Mouse (Mus musculus) kidney, postnatal 25 days (tissue): ENCODE data around the gene Etnk2.

Source experiments
- DNase-seq, 2 experiments: peaks; one replicate each; pipeline ENCODE4 v3.0.0; 2021; ENCODE audit warnings: mixed read lengths in 2 of 2

Gene Etnk2

DNA sequence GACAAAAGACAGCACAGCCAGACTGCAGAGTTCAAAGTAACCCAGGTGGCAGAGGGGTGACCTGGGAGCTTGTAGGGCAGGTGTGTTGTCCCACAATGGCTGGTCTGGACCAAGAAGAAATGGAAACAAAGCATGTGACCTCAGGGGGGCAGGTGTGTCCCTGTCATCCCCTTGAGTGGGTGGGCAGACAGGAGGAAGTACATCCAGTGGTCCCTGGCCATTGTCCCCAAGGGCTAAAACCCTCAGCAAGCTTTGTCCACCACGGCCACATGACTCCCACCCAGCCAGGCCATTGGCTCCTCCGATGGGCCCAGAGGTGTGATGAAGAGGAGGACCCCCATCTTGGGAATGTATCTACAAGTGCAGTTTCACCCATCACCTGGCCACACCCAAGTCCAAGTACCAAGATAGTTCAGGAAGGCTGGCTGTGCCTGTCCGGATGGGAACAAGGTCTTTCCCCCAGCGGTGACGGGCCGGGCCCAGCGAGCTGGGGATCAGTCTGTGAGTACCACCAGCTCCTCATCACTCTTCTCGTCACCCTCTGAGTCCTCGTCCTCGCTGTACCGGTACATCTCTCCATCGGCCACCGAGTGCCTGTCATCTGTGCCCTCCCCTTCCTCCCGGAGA lies 19.9 kb downstream of the Etnk2 start:
- no peak for DNase-seq

DNA sequence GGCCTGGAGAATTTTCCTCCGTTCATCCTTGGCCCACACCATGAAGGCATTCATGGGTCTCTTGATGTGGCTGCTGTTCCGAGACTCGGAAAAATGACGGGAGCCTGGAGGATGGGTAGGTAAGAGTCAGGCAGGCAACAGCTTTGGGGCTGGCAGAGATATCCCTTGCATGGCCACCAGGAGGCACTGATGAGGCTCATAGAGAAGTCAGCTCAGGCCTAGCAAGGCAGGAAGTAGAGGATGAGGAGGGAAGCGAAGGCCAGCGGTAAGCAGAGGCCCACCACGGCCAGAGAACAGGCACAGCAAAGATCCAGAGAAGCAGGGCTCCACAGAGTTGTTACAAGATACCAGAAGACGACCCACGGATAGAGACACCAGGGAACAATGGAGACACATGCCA lies 22.1 kb downstream of the Etnk2 start:
- DNase-seq, result peak; percentile 82

DNA sequence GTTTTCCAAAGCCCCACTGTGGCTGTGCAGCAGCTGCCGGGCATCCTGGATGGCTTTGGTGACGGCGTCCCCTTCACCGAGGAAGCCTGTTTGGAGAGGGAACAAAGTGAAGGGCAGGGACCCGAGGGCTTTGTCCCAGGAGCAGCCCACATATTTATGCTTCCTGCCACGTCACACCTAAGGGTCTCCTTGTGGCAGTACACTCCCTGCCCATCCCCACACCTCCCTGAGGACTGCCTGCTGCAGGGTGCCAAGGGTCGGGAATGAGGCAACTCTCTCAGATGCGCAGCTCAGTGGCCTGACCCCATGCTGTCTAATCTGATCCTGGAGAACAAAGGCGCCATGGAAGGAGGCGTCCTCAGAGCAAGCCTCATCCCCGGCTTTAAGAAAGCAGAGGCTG lies 22.8 kb downstream of the Etnk2 start:
- no peak for DNase-seq

DNA sequence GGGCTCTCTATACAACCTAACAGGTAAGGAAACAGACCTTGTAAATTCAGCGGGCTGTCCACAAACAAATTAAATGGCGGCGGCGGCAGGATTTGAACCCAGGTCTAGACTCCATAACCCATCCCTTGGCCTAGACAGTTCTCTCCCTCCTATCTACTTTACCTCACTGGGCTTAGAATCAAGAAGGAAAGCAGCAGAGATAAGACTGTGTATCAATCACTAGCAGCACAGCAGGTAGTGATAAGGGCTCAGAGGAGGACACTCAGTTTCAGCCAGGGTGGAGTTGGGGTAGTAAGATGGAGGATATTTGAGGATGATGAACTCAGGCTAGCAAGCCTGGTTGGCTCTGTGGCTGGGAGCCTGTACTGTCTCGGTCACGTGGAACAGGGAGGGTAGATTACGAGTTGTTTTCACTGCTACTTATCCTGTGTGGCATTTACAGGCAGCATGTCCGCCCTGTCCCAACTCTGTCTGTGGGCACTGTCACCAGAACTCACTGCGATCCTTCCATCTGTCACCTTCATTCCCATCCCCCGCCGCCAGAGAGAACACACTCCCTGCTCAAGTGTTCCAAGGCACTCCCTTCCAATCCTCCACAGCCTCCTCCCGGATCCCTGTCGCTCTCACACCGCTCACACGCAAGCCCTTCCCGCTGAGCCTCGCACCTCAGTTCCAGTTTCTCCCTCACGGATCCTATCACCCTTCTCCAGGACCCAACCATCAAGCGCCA lies 24.3 kb downstream of the Etnk2 start:
- no peak for DNase-seq

DNA sequence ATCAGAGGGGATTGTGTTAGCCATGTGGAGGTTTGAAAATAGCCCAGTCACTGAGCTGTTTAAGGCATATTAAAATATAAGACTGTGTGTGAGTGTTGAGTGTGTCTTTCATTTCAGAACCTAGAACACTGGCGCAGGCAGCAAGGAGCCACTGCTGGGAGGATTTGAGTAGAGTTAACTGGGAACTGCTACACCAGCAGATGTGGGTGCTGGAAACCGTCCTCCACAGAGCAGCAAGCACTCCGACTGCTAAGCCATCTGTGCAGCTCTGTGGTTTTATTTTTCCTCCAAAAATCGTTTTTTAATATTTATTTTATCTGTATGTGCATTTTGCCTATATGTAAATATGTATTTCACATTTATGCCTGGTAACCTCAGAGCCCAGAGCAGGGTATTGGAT lies 31.3 kb downstream of the Etnk2 start:
- no peak for DNase-seq

DNA sequence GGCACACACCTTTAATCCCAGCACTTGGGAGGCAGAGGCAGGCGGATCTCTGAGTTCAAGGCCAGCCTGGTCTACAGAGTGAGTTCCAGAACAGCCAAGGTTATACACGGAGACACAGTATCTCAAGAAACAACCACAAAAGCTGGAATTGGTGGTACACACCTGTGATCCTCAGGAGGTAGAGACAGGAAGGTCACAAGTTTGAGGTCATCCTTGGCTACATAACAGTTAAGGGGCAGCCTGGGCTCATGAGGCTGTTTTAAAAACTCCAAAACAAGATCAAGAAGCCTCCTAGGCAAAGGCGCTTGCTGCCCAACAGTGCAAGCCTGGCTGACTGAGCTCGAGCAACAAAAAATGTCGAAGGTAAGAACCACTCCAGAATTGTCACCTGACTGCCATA lies 33.3 kb downstream of the Etnk2 start:
- no peak for DNase-seq

DNA sequence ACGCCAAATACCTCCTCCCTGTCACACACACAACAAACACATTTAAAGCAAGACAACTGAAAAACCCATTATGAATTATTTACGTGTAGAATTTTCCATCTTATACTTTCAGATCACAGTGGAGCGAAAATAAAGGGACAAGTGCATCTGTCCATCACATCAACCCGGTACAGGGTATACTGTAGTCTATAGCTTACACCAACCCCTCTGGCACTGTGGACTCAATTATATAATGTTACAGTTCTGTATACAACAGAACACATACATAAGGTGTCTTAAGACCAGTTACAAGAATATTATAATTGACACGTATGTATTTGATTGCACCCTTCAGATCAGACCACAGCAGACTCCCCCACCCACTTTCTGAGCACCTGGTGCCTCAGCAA lies 33.7 kb downstream of the Etnk2 start:
- DNase-seq, result no peak

DNA sequence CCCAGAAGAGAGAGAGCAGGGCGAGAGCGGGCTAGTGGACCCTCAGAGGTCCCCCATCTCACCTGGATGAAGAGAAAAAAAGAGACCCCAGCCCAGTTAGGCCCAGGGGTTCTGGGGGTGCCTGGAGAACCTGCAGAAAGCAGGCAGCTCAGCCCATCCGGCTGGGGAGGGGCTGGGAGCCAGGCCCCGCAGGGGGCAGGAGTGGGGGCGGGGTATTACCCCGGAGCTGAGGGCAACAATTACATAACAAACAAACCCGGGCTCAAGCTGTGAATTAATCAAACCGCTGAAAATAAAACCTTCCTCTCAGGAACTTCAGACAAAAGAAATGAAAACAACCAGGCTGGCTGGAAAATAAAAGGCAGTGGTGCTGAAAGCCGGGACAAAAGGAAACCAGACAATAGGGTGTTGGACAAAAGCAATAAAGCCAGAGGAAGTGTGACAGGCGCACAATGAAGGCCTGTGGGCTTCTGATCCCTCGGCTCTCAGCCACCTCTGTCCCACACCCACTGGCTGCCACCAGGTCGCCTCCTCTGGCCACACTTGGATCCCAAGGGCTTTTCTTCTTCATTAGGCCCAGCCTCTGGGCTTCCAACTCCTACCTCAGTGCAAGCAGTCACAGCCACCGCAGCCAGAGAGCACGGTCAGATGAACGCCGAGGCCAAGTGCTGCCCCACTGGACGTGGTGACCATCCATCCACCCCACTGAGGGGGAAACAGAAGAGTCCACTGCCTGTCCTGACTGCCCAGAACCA lies 34.3 kb downstream of the Etnk2 start:
- peak; percentile 46 to 80 for DNase-seq

DNA sequence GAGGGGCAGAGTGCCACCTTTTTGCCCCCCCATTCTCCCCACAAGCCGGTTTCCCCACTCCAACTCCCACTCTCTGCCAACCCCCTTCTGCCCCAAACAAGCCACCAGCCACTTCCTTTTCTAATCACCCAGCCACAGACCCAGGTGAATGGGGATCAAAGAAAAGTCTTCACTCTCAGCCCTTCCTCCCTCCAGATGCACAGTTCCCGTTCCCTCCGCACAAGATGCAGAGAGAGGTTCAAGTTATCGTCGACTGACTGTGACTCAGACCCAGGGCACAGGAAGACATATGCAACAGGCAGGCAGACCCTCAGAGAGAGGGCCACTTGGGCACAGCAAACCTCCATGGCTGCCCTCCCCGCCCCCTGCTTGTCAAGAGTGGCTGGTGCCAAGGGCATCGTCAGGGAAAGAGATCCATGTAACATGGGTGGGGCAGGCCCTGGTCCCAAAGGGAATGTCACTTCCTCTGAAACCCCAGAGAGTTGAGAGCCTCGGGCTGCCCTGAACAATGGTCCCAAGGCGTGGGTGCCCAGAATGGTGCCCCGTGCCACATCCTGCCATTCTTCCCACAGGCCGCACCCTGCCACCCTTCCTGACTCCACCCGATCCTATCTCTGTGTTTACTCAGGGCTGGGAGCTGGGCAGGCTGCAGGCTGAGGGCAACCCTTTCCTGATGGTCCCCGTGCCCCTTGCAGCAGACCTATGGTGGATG lies 36.8 kb downstream of the Etnk2 start:
- peak in 1 of 2 experiments; percentile 77 for DNase-seq

DNA sequence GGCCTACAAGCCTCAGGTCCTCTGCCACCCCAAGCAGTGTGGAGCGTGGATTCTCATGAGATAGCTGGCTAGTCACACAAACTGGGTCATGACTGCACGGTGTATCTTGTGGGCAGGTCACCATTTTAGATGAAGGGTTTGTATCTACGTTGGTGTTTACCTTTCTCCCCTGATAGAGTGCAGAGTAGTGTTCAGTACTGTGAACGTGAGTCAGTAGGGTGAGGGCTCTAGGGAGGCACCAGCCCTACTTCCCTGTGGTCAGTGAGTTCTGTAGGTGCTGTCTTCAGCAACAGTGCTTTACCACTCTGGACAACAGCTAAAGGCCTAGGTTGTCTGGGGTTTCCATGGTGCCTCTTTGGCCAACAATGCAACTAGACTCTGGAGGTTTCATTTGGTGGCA lies 40.6 kb downstream of the Etnk2 start:
- DNase-seq, result no peak

DNA sequence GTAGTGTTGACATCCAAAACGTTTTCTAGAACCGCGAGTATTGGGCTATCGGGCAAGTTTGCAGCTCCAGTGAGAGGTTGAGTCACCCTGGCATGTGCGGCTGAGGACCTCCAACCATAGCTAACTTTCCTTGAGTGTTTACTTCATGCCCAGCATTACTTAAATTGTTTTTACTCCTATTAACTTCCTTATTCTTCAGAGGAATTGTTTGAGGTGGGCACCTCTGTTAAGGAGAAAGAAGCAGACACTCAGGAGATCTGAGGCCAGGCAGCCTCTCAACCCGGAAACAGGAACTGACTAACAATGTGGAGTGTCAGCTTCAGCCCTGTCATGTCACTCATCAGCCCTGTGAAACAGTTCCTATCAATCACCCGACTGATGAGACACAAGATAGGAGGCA lies 43.2 kb downstream of the Etnk2 start:
- DNase-seq, result peak in 1 of 2 experiments; percentile 21

DNA sequence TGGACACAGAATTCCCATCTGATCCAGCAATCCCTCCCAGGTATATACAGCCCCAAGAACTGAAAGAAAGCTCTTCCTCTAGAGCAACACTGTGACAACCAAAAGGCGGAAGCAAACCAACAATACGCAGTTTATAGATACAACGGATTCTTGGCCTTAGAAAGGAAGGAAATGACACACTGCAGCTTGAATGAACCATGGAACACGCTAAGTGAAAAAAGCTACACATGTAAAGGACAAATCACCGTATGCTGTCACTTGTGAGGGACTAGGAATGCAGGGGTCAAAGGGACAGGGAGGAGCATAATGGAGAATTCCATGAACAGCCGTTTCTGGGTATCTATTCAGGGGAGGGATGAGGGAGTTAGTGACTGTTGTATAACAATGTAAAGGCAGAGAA lies 44.1 kb downstream of the Etnk2 start:
- DNase-seq, result peak in 1 of 2 experiments; percentile 28

DNA sequence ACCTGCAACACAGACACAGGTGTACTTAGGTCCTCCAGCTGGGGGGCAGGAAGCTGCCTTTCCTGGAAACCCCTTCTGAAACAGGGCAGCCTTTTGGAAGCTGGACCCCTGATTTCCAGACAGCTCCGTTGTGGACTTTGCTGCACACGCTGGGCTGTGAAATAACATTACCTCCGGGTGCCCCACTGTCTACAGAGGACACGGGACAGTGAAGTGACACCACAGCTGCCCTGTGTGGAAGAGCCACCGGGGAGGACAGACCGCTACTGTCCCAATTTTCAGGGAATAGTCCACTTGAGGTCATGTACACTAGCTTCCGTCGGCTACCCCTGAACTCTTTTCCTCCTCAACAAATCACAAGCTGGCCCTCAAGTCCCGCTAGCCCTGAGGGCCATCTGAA lies 44.9 kb downstream of the Etnk2 start:
- DNase-seq, result peak in 1 of 2 experiments; percentile 35

DNA sequence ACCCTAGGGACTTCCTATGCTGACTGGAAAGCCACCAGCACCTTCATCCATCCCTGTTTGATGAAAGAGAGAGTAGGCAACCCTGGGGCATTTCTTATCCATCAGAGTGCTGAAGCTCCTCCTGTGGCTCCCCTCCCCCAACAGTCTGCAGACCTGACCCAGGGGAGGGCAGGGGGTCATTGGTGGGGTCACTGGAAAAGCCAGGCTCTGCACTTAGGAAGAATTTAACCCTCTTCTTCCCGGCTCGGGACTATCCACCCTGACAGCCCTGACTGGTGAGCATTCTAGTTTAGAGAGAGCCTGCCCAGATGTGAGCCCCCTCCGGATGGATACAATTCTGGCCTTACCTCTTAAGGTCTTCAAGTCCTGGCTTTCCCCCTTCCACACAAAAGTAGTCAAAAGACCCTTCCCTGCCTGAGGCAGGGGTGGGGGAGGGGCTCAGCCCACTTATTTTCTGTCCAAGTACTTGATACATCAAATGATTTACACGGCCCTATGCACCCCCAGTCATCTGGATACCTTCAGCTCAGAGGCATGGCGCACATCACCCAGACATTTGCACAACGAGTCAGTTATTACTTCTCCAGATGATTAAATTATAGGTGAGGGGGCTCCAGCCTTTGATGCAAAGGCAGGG lies 45.6 kb downstream of the Etnk2 start:
- peak in 1 of 2 experiments; percentile 44 for DNase-seq

DNA sequence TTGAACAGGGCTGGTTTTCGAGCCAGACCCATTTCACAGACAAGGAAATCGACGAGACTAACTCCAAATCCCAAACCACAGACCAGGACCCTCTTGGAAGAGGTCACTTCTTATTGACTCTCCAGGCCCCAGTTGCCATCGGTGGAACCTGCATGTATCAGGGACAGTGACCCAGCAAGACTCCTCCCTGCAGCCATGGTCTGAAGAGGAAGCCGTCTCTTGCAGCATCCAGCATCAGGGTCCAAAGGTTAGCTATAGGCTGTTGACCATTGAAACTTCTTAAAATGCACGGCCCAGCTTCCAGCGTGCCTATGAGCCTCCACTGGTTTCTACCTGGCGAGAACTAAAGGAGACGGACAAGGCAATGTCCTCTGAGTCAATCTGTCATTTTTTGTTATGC lies 46.4 kb downstream of the Etnk2 start:
- DNase-seq, result peak in 1 of 2 experiments; percentile 77

DNA sequence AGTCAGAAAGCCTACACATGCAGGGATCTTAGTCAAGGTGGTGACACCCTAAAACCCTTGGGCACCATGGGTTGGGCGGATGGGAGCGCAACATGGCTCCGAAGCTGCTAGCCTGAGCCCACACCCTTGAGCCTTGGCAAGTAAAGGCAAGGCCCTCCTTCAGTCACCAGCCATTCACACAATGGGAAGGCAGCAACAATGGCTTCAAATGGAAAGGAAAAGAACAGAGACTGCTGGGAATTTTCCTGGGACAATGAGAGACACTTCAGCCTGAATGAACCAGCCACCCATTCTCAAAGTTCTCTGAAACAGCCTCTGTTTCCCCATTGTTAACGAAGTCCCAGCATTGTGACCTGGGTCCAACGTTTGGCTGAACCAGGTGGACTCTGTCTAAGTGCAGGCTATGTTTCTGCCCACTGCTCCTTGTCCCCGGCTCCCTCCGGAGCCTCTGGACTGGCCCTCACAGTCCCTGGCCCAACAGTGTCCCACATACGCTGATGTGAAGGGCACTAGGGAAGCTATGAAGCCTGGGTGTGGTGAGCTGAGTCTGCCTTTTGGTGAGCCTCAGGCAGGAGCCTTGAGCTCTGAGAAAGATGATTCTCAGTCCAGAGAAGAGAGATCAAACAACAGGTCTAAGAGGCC lies 48.3 kb downstream of the Etnk2 start:
- peak in 1 of 2 experiments; percentile 65 for DNase-seq

DNA sequence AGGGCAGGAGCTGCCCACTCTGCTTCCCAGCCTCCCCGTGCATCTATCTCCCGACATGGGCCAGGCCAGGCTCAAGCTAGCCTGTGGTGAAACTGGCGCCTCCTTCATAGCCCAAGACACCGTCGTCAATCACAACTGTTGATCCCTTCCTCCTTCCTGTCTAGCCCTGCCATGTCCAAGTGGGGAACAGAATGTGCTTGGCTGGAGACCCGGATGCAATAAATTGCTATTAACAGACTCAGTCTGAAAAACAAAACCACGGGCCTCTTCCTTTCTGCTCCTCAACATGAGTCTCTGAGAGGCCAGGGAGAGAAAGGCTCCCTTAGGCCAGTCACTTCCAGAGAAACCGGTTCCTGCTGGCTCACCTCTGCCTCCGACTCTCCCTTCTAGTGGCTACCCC lies 49.6 kb downstream of the Etnk2 start:
- peak; percentile 74 to 87 for DNase-seq

DNA sequence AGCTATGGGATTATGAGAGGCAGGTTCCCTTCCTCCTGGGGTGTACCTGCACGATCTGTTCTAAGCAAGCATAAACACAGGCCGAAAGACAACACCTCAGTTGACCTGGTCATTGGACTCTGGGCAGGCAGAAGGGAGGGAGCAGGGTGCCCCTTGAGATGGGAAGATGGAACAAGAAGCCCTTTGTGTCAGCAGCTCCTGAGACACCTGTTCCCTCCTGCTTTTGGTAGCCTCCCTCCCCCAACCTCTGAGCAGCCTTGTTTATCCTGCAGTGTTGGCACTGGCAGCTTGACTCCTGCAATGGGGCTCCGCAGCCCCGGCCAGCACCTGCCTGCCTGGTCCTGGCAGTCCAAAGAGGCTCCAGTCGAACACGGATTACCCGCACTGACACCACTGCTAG lies 51.7 kb downstream of the Etnk2 start:
- peak; percentile 69 to 90 for DNase-seq

DNA sequence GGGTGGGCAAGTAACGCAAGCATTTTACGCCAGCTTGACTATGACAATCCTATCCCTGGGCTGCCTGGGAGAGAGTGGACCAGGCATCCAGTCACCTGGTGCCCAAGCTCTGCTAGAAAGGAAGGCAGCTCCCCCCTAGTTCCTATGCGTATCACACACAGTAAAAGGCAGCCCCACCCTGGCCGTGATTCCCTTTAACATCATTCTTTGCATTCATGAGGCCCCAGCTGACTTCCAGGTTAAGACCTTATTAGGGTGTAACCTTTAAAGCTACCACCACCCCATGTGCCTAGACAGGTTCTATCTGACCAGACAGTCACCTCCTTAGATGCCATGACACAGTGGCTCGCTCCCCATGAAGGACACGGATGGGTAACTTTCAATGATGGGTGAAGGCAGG lies 52.1 kb downstream of the Etnk2 start:
- DNase-seq, result no peak

DNA sequence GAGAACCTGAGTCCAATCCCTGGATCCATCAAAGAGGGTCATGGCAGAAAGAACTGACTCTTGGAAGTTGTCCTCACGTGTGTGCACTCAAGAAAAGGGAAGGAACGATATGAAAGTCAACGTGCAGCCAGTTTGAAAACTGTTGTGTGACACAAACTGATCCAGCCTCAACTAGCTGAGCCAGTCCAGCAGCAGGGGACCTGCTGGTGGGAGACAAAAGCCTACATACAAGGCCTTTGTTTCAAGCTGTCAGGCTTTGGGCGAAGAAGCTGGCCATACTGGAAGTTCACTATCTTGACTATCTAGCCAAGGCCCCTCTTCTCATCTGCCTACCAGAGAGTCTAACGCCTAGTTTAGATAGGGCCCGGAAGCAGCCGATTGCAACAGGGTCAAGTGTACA lies 53.1 kb downstream of the Etnk2 start:
- no peak for DNase-seq

DNA sequence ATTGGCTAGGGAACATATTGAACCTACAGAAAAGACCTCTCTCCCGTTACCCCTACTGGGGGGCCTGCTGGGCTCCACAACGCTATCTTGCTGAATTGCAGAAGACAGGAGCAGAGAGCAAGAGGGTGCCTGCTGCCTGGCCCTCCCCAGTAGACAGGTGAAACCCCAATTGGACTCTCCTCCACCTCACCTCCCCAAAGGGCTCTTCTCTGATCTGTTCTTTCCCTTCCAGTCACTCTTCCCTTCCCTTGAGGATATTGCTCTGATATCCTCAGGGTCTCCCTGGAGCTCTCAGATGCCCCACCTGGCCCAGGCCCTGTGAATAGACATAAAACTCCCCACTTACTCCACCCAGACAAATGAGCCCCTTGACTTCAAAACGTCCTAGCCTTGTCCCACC lies 53.7 kb downstream of the Etnk2 start:
- DNase-seq, result no peak

DNA sequence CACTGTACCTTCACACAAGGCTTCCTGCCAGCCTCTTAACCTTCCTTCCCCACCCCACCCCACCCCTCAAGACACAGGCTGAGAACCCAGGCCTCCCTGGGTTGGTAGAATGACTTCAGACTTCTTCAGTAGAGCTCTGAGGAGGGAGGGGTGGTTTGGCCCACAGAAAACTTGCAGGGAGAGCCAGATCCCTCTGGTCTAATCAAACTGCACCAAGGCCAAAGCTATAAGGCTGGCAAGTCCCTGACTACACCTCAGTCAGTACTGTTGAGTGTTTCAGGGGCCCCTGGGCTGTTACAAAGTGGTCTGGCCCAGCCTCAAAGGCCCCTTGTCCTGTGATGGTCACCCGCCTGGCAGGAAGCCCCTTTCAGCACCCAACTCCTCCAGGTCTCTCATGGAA lies 54.2 kb downstream of the Etnk2 start:
- DNase-seq, result no peak
